Mouse (Mus musculus): ENCODE data around the gene Mid2. TPM values are rescaled to one million over a fixed set of nuclear protein-coding genes. Genes with fewer than 3 reads are reported as not detected.

Gene Mid2
- total RNA-seq, 2 experiments from 2014 or later, result 24.9 to 31.1 TPM

Other genes starting within 250 kb of the Mid2 start
- 10 to 100 TPM; 16.2 to 25.5 TPM for gene Prps1, start 208.0 kb upstream of the Mid2 start, total RNA-seq (2021)
- gene Tsc22d3, start 63.9 kb upstream of the Mid2 start, total RNA-seq (2021), result 100 to 1,000 TPM; 116 to 148 TPM
- gene Tex13b, start 148.8 kb downstream of the Mid2 start, total RNA-seq (2021), result not detected
- not detected for gene Vsig1, start 243.0 kb downstream of the Mid2 start, total RNA-seq (2021)